Mouse (Mus musculus): ENCODE results near the gene Gbp2. TPM values are rescaled to one million over a fixed set of nuclear protein-coding genes. Genes with fewer than 3 reads are reported as not detected.
"Not testable (repeated sequence)": the region's sequence is repeated elsewhere in the genome, so short reads cannot be mapped to it uniquely, and the experiment has no call there.

Gbp2 gene
- polyA plus RNA-seq, 1 experiment, result 97.5 TPM

DNA sequence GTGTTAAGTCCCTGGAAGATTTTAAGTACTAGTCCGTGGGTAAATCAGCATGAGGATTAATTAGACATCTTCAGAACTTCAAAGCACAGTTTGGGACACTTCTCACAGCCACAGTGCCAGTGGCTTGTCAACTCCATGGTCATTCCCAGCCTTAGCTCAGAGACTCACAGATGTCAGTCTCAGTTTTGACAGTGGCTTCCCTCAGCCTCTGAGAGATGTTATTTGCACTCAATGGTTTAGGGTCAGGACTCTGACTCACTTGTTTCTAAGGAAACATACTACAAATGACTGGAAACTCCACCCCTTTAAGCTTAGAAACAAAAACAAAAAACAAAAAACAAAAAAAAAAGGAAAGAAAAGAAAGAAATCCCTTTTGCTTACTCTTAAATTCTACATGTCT is 796 bp upstream of the Gbp2 start:
- Histone ChIP-seq H3K27ac (ENCODE audit: insufficient read depth, low read length) (no peak overlapping the region), H3K4me1 (ENCODE audit: control insufficient read depth, insufficient read depth, low read length) (no peaks in the 10 kb centered on the region), H3K36me3 (ENCODE audit: control insufficient read depth, insufficient read depth, low read length, poor library complexity, severe bottlenecking) (no peaks in the 10 kb centered on the region), H3K9ac (ENCODE audit: low read depth, poor library complexity, severe bottlenecking) (no peak overlapping the region), H3K9me3 (replicated peaks; ENCODE audit: control insufficient read depth, insufficient read depth, low read length, poor library complexity, severe bottlenecking) (no peaks in the 10 kb centered on the region), H3K4me3 (ENCODE audit: low read depth, low read length) (no peak overlapping the region), H3K27me3 (ENCODE audit: control insufficient read depth, insufficient read depth, low read length, poor library complexity, severe bottlenecking) (no peaks in the 10 kb centered on the region)
- TF ChIP-seq EP300 (IDR thresholded peaks at IDR 0.05; ENCODE audit: insufficient read depth, low read depth, low read length) (no peak), CTCF (IDR thresholded peaks at IDR 0.05; ENCODE audit: low read depth, low read length) (no peak), POLR2A (IDR thresholded peaks at IDR 0.05; ENCODE audit: insufficient read depth, low read length) (no peak)

DNA sequence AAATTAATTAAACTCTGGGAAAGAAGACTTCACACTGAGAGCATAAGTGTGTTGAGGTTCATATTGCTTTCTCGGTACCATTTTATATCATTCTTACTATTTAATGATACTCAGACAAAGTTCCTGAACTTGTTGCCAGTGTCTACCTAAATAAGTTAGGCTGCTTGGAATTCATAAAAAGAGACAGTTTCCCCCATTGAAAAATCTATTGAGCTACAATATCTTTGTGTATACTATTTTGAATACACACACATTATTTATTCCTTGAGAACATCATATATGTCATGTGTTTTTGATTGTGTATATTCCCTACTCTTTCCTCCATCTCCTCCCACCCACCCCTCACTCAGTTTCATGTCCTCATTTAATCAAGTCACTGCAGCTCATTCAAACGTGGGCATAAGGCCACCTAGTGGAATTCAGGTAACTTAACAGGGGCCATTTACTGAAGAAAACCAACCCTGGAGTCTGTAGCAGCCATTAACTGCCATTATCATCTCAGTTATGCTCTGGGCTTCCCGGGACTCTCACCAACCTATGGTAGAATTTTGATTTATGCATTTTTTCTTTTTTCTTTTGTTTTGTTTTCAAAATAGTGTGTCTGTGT is 657 bp downstream of the Gbp2 start:
- H3K4me1 ChIP-seq (ENCODE audit: control insufficient read depth, insufficient read depth, low read length), result no peaks in the 10 kb centered on the region
- no peak overlapping the region for H3K27ac ChIP-seq (ENCODE audit: insufficient read depth, low read length)
- no peak overlapping the region for H3K9ac ChIP-seq (ENCODE audit: low read depth, poor library complexity, severe bottlenecking)
- no peaks in the 10 kb centered on the region for H3K36me3 ChIP-seq (ENCODE audit: control insufficient read depth, insufficient read depth, low read length, poor library complexity, severe bottlenecking)
- no peaks in the 10 kb centered on the region for H3K27me3 ChIP-seq (ENCODE audit: control insufficient read depth, insufficient read depth, low read length, poor library complexity, severe bottlenecking)
- TF ChIP-seq EP300 (IDR thresholded peaks at IDR 0.05; ENCODE audit: insufficient read depth, low read depth, low read length) (no peak), CTCF (IDR thresholded peaks at IDR 0.05; ENCODE audit: low read depth, low read length) (no peak), POLR2A (IDR thresholded peaks at IDR 0.05; ENCODE audit: insufficient read depth, low read length) (no peak)
- H3K9me3 ChIP-seq (replicated peaks; ENCODE audit: control insufficient read depth, insufficient read depth, low read length, poor library complexity, severe bottlenecking), result no peaks in the 10 kb centered on the region
- no peak overlapping the region for H3K4me3 ChIP-seq (ENCODE audit: low read depth, low read length)

DNA sequence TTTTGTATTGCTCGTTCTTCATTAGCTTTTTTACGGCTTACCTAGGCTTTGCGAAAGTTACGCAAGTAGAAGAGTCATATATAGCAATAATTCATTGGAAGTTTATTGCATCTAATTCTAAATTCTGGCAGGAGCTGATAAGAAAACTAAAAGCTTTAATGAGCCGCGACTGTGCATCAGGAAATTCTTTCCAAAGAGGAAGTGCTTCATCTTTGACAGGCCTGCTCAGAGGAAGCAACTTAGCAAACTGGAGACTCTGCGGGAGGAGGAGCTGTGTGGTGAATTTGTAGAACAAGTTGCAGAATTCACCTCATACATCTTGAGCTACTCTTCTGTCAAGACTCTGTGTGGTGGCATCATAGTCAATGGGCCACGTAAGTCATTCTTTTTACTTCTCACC is 10.0 kb downstream of the Gbp2 start:
- TF ChIP-seq CTCF (IDR thresholded peaks at IDR 0.05; ENCODE audit: low read depth, low read length) (no peak), EP300 (IDR thresholded peaks at IDR 0.05; ENCODE audit: insufficient read depth, low read depth, low read length) (no peak), POLR2A (IDR thresholded peaks at IDR 0.05; ENCODE audit: insufficient read depth, low read length) (no peak)

DNA sequence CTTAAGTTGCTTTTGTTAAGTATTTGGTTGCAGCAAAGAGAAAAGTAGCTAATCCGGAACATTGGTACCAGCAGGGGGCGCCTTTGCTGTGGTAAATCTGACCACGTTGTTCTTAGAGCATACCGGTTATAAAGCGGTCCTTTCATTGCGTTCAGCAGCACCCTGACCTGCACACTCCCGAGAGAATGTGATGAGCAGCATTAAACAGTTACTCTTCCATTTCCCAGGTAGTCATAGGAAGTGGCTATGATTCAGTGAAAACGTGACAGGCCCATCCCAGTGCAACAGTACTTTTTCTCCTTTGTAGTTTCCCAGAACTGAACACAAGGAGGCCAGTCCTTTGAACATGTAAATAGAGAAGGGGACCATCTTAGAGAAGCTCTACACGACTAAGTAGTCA is 19.8 kb downstream of the Gbp2 start:
- H3K9me3 ChIP-seq (replicated peaks; ENCODE audit: control insufficient read depth, insufficient read depth, low read length, poor library complexity, severe bottlenecking), result no peaks in the 10 kb centered on the region
- no peaks in the 10 kb centered on the region for H3K36me3 ChIP-seq (ENCODE audit: control insufficient read depth, insufficient read depth, low read length, poor library complexity, severe bottlenecking)
- H3K27ac ChIP-seq (ENCODE audit: insufficient read depth, low read length), result no peak overlapping the region
- H3K9ac ChIP-seq (ENCODE audit: low read depth, poor library complexity, severe bottlenecking), result no peak overlapping the region
- H3K4me1 ChIP-seq (ENCODE audit: control insufficient read depth, insufficient read depth, low read length), result no peaks in the 10 kb centered on the region
- TF ChIP-seq POLR2A (IDR thresholded peaks at IDR 0.05; ENCODE audit: insufficient read depth, low read length), result no peak
- peak; percentile 34 for TF ChIP-seq CTCF (IDR thresholded peaks at IDR 0.05; ENCODE audit: low read depth, low read length)
- H3K27me3 ChIP-seq (ENCODE audit: control insufficient read depth, insufficient read depth, low read length, poor library complexity, severe bottlenecking), result no peaks in the 10 kb centered on the region
- no peak overlapping the region for H3K4me3 ChIP-seq (ENCODE audit: low read depth, low read length)

More for the DNA sequence above, 10.0 kb downstream of the Gbp2 start:
- Histone ChIP-seq H3K9me3 (replicated peaks; ENCODE audit: control insufficient read depth, insufficient read depth, low read length, poor library complexity, severe bottlenecking) (no peaks in the 10 kb centered on the region), H3K4me1 (ENCODE audit: control insufficient read depth, insufficient read depth, low read length) (no peaks in the 10 kb centered on the region), H3K4me3 (ENCODE audit: low read depth, low read length) (no peak overlapping the region), H3K27ac (ENCODE audit: insufficient read depth, low read length) (no peak overlapping the region), H3K9ac (ENCODE audit: low read depth, poor library complexity, severe bottlenecking) (no peak overlapping the region), H3K27me3 (ENCODE audit: control insufficient read depth, insufficient read depth, low read length, poor library complexity, severe bottlenecking) (no peaks in the 10 kb centered on the region), H3K36me3 (ENCODE audit: control insufficient read depth, insufficient read depth, low read length, poor library complexity, severe bottlenecking) (no peaks in the 10 kb centered on the region)

DNA sequence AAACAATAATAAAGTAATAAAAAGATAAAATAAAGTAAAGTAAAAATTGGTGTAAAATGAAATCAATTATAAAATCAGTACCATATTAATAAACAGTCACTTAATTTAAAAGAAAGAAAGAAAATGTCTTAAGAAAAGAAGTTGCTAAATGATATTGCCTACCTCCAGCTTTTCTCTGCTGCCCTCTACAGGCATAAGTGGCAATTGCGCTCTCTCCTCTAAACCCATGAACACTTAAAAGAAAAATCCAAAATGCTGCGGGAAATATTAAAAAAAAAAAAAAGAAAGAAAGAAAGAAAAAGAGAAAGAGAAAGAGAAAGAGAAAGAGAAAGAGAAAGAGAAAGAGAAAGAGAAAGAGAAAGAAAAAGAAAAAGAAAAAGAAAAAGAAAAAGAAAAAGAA is 25.5 kb downstream of the Gbp2 start:
- peak; percentile 15 for TF ChIP-seq CTCF (IDR thresholded peaks at IDR 0.05; ENCODE audit: low read depth, low read length)
- not testable (repeated sequence) for H3K36me3 ChIP-seq (ENCODE audit: control insufficient read depth, insufficient read depth, low read length, poor library complexity, severe bottlenecking); H3K9me3 ChIP-seq (replicated peaks; ENCODE audit: control insufficient read depth, insufficient read depth, low read length, poor library complexity, severe bottlenecking); H3K4me1 ChIP-seq (ENCODE audit: control insufficient read depth, insufficient read depth, low read length); H3K9ac ChIP-seq (ENCODE audit: low read depth, poor library complexity, severe bottlenecking); H3K27me3 ChIP-seq (ENCODE audit: control insufficient read depth, insufficient read depth, low read length, poor library complexity, severe bottlenecking); H3K4me3 ChIP-seq (ENCODE audit: low read depth, low read length); H3K27ac ChIP-seq (ENCODE audit: insufficient read depth, low read length)

DNA sequence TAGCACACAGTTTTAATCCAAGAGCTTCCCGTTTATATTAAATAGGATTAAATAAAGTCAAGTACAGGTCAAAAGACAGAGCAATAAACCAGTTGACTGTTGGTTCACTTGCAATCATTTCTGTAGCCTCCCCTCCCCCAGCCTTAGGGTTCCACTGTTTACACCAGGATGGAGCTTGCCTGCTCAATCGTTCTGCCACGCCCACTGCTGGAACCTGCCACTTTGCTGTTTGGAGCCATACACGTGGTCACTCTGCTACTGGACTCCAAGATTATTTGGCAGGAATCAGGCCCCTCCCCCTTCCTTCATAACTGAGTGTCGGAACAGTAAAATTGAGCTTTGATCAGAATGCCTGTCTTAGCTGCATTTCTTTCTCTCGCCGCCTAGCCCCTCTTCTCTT is 27.4 kb downstream of the Gbp2 start:
- not testable (repeated sequence) for H3K4me3 ChIP-seq (ENCODE audit: low read depth, low read length); H3K36me3 ChIP-seq (ENCODE audit: control insufficient read depth, insufficient read depth, low read length, poor library complexity, severe bottlenecking); H3K9me3 ChIP-seq (replicated peaks; ENCODE audit: control insufficient read depth, insufficient read depth, low read length, poor library complexity, severe bottlenecking); H3K27ac ChIP-seq (ENCODE audit: insufficient read depth, low read length); H3K9ac ChIP-seq (ENCODE audit: low read depth, poor library complexity, severe bottlenecking); H3K4me1 ChIP-seq (ENCODE audit: control insufficient read depth, insufficient read depth, low read length); H3K27me3 ChIP-seq (ENCODE audit: control insufficient read depth, insufficient read depth, low read length, poor library complexity, severe bottlenecking)

Data from ES-Bruce4 (cell line).